Mouse (Mus musculus) cerebellum, postnatal 14 days (tissue): ENCODE data around the gene Nwd1.
"Not testable (repeated sequence)": the region's sequence is repeated elsewhere in the genome, so short reads cannot be mapped to it uniquely, and the experiment has no call there.

Source experiments
- DNase-seq, 2 experiments: peaks; one replicate each; pipeline ENCODE4 v3.0.0; 2021; ENCODE audit warnings: mixed read lengths in 2 of 2

Nwd1 gene

GRCm38 (mm10) chr8:72646060-72646767 is at the start of gene Nwd1:
Nwd1 (plus strand) TSS chr8:72646711.
- peak; percentile 84 to 89 for DNase-seq

GRCm38 (mm10) chr8:72642885-72643284 is 3.6 kb upstream of the Nwd1 start:
- no peak for DNase-seq

GRCm38 (mm10) chr8:72644601-72645000 is 1.9 kb upstream of the Nwd1 start:
- peak; percentile 29 to 57 for DNase-seq

- no peak for DNase-seq
Measured at GRCm38 (mm10) chr8:72646768-72647143, 245 bp downstream of the Nwd1 start.

- no peak for DNase-seq
Measured at GRCm38 (mm10) chr8:72650697-72651096, 4.2 kb downstream of the Nwd1 start.

GRCm38 (mm10) chr8:72654565-72655521 is 8.3 kb downstream of the Nwd1 start:
- DNase-seq, result peak; percentile 10 to 41

- DNase-seq, result no peak
Measured at GRCm38 (mm10) chr8:72655522-72655912, 9.0 kb downstream of the Nwd1 start.

- DNase-seq, result peak in 1 of 2 experiments; percentile 35
Measured at GRCm38 (mm10) chr8:72659967-72660366, 13.5 kb downstream of the Nwd1 start.

- no peak for DNase-seq
Measured at GRCm38 (mm10) chr8:72664107-72664652, 17.7 kb downstream of the Nwd1 start.

- no peak for DNase-seq
Measured at GRCm38 (mm10) chr8:72664757-72665156, 18.2 kb downstream of the Nwd1 start.

- DNase-seq, result no peak
Measured at GRCm38 (mm10) chr8:72665405-72665804, 18.9 kb downstream of the Nwd1 start.

GRCm38 (mm10) chr8:72668925-72669324 is 22.4 kb downstream of the Nwd1 start:
- DNase-seq, result no peak

GRCm38 (mm10) chr8:72672802-72673201 is 26.3 kb downstream of the Nwd1 start:
- no peak for DNase-seq

GRCm38 (mm10) chr8:72674184-72674583 is 27.7 kb downstream of the Nwd1 start:
- DNase-seq, result no peak

GRCm38 (mm10) chr8:72676436-72676835 is 29.9 kb downstream of the Nwd1 start:
- DNase-seq, result no peak

- DNase-seq, result not testable (repeated sequence)
Measured at GRCm38 (mm10) chr8:72676844-72677243, 30.3 kb downstream of the Nwd1 start.

GRCm38 (mm10) chr8:72677331-72677730 is 30.8 kb downstream of the Nwd1 start:
- no peak for DNase-seq

GRCm38 (mm10) chr8:72680133-72680532 is 33.6 kb downstream of the Nwd1 start:
- DNase-seq, result peak; percentile 77 to 83

GRCm38 (mm10) chr8:72682051-72682687 is 35.7 kb downstream of the Nwd1 start:
- no peak for DNase-seq

- no peak for DNase-seq
Measured at GRCm38 (mm10) chr8:72683010-72683521, 36.6 kb downstream of the Nwd1 start.

- DNase-seq, result not testable (repeated sequence)
Measured at GRCm38 (mm10) chr8:72683572-72684099, 37.1 kb downstream of the Nwd1 start.

GRCm38 (mm10) chr8:72698349-72698926 is 51.9 kb downstream of the Nwd1 start:
- no peak for DNase-seq
